Mouse (Mus musculus) retina, embryonic 14.5 days (tissue): ENCODE results near the gene U90926.

ENCODE experiments used
- DNase-seq: peaks from one replicate; pipeline ENCODE4 v3.0.0-alpha.2; 2015; ENCODE audit warnings: low spot score

Gene U90926

GRCm38 (mm10) chr5:92218915-92219793 lies 3.9 kb upstream of the U90926 start:
- peak; percentile 35 for DNase-seq

- DNase-seq = no peak
These were observed 3.0 kb downstream of the U90926 start for GRCm38 (mm10) chr5:92212231-92212630.

- no peak for DNase-seq
These were observed 5.0 kb downstream of the U90926 start for GRCm38 (mm10) chr5:92210205-92210604.

DNA sequence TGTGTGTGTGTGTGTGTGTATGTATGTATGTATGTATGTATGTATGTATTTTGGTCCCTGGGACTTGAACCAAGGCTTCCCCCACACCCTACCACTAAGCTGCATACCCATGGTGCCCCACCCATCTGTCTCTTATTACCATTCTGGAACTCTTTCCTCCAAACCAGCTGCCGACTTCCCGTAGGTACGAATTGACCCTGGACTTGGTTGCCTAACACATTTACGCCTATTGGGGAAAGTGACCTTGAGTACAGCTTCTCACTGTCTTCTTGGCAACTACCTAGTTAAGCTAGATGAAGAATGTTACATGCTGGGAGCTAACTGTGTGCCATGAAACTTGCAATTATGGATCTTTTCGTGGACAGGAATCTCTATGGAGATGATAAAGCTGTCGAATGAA lies 9.1 kb downstream of the U90926 start:
- no peak for DNase-seq

DNA sequence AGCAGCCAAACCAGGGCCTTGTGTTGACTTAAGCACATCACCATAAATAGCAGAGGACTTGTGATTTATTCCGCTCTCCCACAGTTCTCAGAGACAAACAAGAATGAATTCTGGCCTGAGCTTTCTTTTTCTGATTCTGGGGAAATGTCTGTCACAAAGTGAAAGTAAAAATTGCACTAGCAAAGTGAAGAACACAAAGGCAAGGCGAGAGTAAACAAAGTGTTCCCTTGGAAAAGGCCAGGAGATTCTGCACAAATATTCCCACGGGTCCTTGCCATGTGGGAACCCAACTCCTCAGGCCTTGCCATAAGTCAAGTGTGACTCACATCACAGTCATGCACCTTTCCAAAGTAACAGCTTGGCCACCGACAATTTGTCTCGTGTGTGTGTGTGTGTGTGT lies 9.5 kb downstream of the U90926 start:
- no peak for DNase-seq

DNA sequence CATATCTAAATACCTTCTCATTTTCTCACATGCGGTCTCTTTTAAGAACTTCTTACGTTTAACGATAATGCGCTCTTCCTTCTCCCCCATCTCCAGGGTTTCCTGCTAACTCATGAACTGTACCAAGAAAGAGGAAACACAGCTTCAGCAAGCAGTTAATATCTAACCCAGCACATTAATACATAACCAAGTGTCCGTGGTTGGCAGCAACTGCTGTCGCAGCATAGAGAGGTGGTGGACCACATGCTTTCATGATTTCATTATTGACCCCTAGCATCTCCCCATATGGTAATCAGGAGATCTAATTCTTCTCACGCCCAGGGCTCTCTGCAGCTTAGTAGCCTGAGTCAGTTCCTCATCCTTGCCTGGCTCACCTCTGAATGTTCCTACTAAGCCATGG lies 10.0 kb downstream of the U90926 start:
- no peak for DNase-seq

- no peak for DNase-seq
These were observed 10.8 kb downstream of the U90926 start for GRCm38 (mm10) chr5:92204162-92205036.

- no peak for DNase-seq
These were observed 16.9 kb downstream of the U90926 start for GRCm38 (mm10) chr5:92198266-92198665.

GRCm38 (mm10) chr5:92196895-92197811 lies 18.1 kb downstream of the U90926 start:
- DNase-seq = no peak

DNA sequence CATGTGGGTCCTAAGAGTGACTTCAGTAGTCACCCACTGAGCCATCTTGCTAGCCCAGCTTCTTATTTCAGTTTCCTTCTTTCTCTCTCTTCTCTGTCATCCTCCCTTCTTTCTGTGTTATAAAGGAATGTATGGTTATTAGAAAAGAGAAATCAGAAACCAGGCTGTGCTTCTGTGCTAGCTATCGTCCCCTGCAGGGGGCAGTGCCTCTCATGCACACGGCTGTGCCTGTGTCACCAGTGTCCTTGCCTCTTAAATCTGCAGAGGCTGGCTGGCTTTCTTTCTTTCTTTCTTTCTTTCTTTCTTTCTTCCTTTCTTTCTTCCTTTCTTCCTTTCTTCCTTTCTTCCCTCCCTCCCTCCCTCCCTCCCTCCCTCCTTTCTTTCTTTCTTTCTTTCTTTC lies 19.5 kb downstream of the U90926 start:
- peak; percentile 42 for DNase-seq

DNA sequence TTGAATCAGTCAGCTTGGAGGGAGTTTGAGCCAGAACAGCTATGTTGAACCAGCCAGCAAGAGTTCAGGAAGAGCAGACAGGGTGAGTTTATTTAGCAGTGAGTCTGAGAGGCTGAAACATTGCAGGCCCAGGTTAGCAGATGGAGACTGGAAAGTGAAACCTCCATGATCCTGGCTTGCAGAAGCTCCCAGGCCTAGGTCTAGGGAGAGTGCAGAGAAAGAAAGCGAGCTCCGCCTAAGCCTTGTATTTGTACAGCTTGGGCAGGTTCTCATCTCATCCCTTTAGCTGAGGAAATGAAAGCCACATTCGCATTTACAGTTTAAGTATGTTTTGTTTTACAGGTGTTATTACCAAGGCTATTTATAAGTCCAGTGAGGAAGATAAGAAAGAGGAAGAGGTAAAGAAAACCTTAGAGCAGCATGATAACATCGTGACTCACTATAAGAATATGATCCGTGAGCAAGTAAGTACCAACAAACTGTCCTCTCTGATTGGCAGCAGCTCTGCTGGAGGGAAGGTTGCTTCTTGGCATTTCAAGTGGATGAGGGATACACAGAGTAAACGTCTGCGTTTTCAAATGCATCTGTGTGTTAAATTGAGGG lies 26.2 kb downstream of the U90926 start:
- DNase-seq = no peak

- no peak for DNase-seq
These were observed 32.0 kb downstream of the U90926 start for GRCm38 (mm10) chr5:92183071-92183830.

DNA sequence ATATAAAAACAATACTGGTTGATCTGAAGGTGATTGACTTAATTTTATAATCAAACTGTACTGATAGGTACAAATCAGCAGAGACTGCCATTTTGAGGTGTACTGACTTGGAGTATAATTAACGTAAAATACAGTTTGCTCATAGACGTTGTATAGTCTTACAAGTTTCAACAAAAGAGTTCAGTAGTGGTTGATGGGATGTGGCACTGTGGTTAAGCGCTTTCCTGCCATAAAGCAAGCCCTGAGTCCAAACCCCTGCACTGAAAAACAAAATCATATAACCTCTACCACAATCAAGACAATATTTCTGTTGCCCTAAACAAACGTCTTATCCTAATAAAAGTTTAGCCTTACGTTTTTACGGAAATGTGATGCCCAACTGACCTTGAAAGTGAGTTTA lies 49.2 kb downstream of the U90926 start:
- DNase-seq = no peak
